Mouse (Mus musculus): ENCODE results near the gene Spint1.

DNA sequence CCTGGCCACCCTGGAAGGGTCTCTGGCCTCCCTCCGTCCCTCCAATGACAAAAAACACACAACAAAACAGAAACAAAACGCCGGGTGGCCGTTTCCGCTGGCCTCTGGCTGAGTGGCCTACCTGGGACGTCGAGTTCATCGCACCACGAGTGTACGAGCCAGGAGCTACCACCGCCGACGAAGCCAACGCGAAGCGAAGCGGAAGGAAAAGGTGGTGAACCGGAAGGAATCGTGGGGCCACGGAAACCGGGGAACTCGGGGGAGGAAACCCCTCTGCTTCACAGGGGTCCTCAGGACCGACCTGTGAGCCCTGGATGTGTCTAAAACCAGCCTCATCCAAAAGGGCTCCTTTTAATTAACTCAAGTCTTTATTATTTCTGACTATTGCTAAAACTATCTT is 40.6 kb downstream of the Spint1 start:
- no peak for TF ChIP-seq POLR2A (IDR thresholded peaks at IDR 0.05; ENCODE audit: insufficient read depth, low read length)
- no peak for TF ChIP-seq CTCF (IDR thresholded peaks at IDR 0.05; ENCODE audit: low read depth, low read length)
- TF ChIP-seq EP300 (IDR thresholded peaks at IDR 0.05; ENCODE audit: insufficient read depth, low read depth, low read length): no peak
